Mouse (Mus musculus) hindbrain, postnatal 0 days (tissue): ENCODE results near the gene Cnot10. TPM values are rescaled to one million over a fixed set of nuclear protein-coding genes. Genes with fewer than 3 reads are reported as not detected.

Source experiments
- ATAC-seq: fragments of 200-750 bp; cut with Nextera tagmentation; 2 replicates; pipeline ENCODE4 v1.8.0; 2017; ENCODE audit warnings: mild to moderate bottlenecking, moderate TSS enrichment, moderate library complexity
- DNase-seq: peaks from one replicate; pipeline ENCODE4 v3.0.0-alpha.2; 2015; ENCODE audit warnings: low spot score
- H3K27ac ChIP-seq: fragments of 300-500 bp; sonication (generic); 2 replicates; pipeline ENCODE4 v1.5.1; 2014; ENCODE audit warnings: mild to moderate bottlenecking
- H3K27me3 ChIP-seq: fragments of 300-500 bp; sonication (generic); 2 replicates; pipeline ENCODE4 v1.6.1; 2014; ENCODE audit warnings: low read length, mixed read lengths; ENCODE audit not compliant: insufficient read depth
- H3K36me3 ChIP-seq: fragments of 300-500 bp; sonication (generic); 2 replicates; pipeline ENCODE4 v1.6.1; 2014; ENCODE audit warnings: low read length, mixed read lengths; ENCODE audit not compliant: insufficient read depth
- H3K4me1 ChIP-seq: fragments of 300-500 bp; sonication (generic); 2 replicates; pipeline ENCODE4 v1.6.1; 2014; ENCODE audit warnings: antibody characterized with exemption, low read length, mixed read lengths; ENCODE audit not compliant: insufficient read depth
- H3K4me2 ChIP-seq: fragments of 300-500 bp; sonication (generic); 2 replicates; pipeline ENCODE4 v1.6.1; 2014; ENCODE audit warnings: low read depth, mild to moderate bottlenecking, low read length, moderate library complexity, mixed read lengths
- H3K4me3 ChIP-seq: fragments of 300-500 bp; sonication (generic); 2 replicates; pipeline ENCODE4 v1.5.1; 2014; ENCODE audit warnings: low read length
- H3K9ac ChIP-seq: fragments of 300-500 bp; sonication (generic); replicated peaks from 2 replicates; pipeline ENCODE4 v1.6.1; 2014; ENCODE audit warnings: mild to moderate bottlenecking, low read length, moderate library complexity, mixed read lengths
- H3K9me3 ChIP-seq: fragments of 300-500 bp; sonication (generic); 2 replicates; pipeline ENCODE4 v1.6.1; 2016; ENCODE audit warnings: low read length, mixed read lengths
- CTCF ChIP-seq: IDR thresholded peaks from 2 replicates; pipeline ENCODE4 v1.5.1; 2016; ENCODE audit warnings: antibody characterized with exemption, control low read depth, low read depth
- WGBS: fragments of 180-500 bp; shearing (Covaris S2); extraction: QIAGEN DNeasy Blood & Tissue Kit; methylation state at CpG from one replicate; pipeline ENCODE4 v1.1.7; 2014; 5-methylcytosine and 5-hydroxymethylcytosine counted together
- polyA plus RNA-seq: library from polyadenylated mRNA; unstranded; fragments of >200 nt; fragmentation: Nextera tagmentation; extraction: Ambion mirVana; gene quantifications from 2 replicates; pipeline ENCODE4 v1.2.1, GENCODE M21; 2015
- total RNA-seq: library from RNA; depleted of rRNA; stranded (reverse); fragments of >200 nt; gene quantifications from 2 replicates; pipeline ENCODE4 v1.2.3, GENCODE M21; 2014

The Cnot10 gene
- total and polyA plus RNA-seq, 2 experiments from 2014 or later: 34.2 to 45.3 TPM

GRCm38 (mm10) chr9:114550033-114550432 lies 90.0 kb downstream of the Cnot10 start:
- Histone ChIP-seq H3K4me1 (0 out of 2 replicates have a peak, but pooled peaks cover 3% of the 10 kb centered on the region), H3K27me3 (no peaks in the 10 kb centered on the region), H3K36me3 (no peaks in the 10 kb centered on the region), H3K9me3 (no peaks in the 10 kb centered on the region), H3K9ac (no peak overlapping the region), H3K4me3 (no peak overlapping the region), H3K27ac (no peak overlapping the region), H3K4me2 (no peak overlapping the region)
- TF ChIP-seq CTCF: no peak
- no peak for DNase-seq
- 25% methylated on average over 6 of the region's 6 CpGs for WGBS
- ATAC-seq: no peak

GRCm38 (mm10) chr9:114549117-114549516 lies 90.9 kb downstream of the Cnot10 start:
- ATAC-seq: no peak
- TF ChIP-seq CTCF: no peak
- H3K4me3 ChIP-seq: no peak overlapping the region
- no peaks in the 10 kb centered on the region for H3K4me1 ChIP-seq
- DNase-seq: no peak
- H3K9ac ChIP-seq: no peak overlapping the region
- no peaks in the 10 kb centered on the region for H3K9me3 ChIP-seq
- H3K36me3 ChIP-seq: no peaks in the 10 kb centered on the region
- WGBS: 20% methylated on average over 5 of the region's 5 CpGs
- no peaks in the 10 kb centered on the region for H3K27me3 ChIP-seq
- H3K27ac ChIP-seq: no peak overlapping the region
- H3K4me2 ChIP-seq: no peak overlapping the region

- no peak overlapping the region for H3K9ac ChIP-seq
- TF ChIP-seq CTCF: no peak
- no peaks in the 10 kb centered on the region for H3K27me3 ChIP-seq
- no peaks in the 10 kb centered on the region for H3K36me3 ChIP-seq
- ATAC-seq (no peak), DNase-seq (no peak)
- no peak overlapping the region for H3K4me3 ChIP-seq
- H3K4me1 ChIP-seq: no peaks in the 10 kb centered on the region
- H3K4me2 ChIP-seq: no peak overlapping the region
- H3K27ac ChIP-seq: no peak overlapping the region
- no peaks in the 10 kb centered on the region for H3K9me3 ChIP-seq
- 38% methylated on average over 4 of the region's 4 CpGs for WGBS
Measured at GRCm38 (mm10) chr9:114548496-114548895, 91.5 kb downstream of the Cnot10 start.

GRCm38 (mm10) chr9:114547643-114548077 lies 92.3 kb downstream of the Cnot10 start:
- TF ChIP-seq CTCF: no peak
- ATAC-seq (no peak), DNase-seq (no peak)
- 50% methylated on average over 6 of the region's 6 CpGs for WGBS
- Histone ChIP-seq H3K4me2 (no peak overlapping the region), H3K4me1 (no peaks in the 10 kb centered on the region), H3K27ac (no peak overlapping the region), H3K27me3 (no peaks in the 10 kb centered on the region), H3K4me3 (no peak overlapping the region), H3K9ac (no peak overlapping the region), H3K9me3 (no peaks in the 10 kb centered on the region), H3K36me3 (no peaks in the 10 kb centered on the region)

GRCm38 (mm10) chr9:114546765-114547164 lies 93.2 kb downstream of the Cnot10 start:
- TF ChIP-seq CTCF: no peak

GRCm38 (mm10) chr9:114544754-114545393 lies 95.1 kb downstream of the Cnot10 start:
- TF ChIP-seq CTCF: no peak
- ATAC-seq (no peak), DNase-seq (peak; percentile 68)
- Histone ChIP-seq H3K4me3 (no peak overlapping the region), H3K4me2 (no peak overlapping the region), H3K9me3 (no peaks in the 10 kb centered on the region), H3K27me3 (no peaks in the 10 kb centered on the region), H3K9ac (no peak overlapping the region), H3K27ac (no peak overlapping the region), H3K4me1 (no peaks in the 10 kb centered on the region), H3K36me3 (no peaks in the 10 kb centered on the region)
- 34% methylated on average over 9 of the region's 9 CpGs for WGBS

More at GRCm38 (mm10) chr9:114546765-114547164, 93.2 kb downstream of the Cnot10 start:
- no peak overlapping the region for H3K9ac ChIP-seq
- no peak overlapping the region for H3K27ac ChIP-seq
- ATAC-seq: no peak
- no peaks in the 10 kb centered on the region for H3K36me3 ChIP-seq
- no peaks in the 10 kb centered on the region for H3K9me3 ChIP-seq
- no peaks in the 10 kb centered on the region for H3K27me3 ChIP-seq
- H3K4me1 ChIP-seq: no peaks in the 10 kb centered on the region
- no peak overlapping the region for H3K4me2 ChIP-seq
- H3K4me3 ChIP-seq: no peak overlapping the region
- WGBS: 59% methylated on average over 12 of the region's 12 CpGs
- DNase-seq: no peak
